Mouse (Mus musculus): ENCODE results near the gene Aph1a. TPM values are rescaled to one million over a fixed set of nuclear protein-coding genes. Genes with fewer than 3 reads are reported as not detected.

The Aph1a gene
- total RNA-seq, 2 experiments from 2014 or later = 156 to 163 TPM

Other genes starting within 250 kb of the Aph1a start
- 100 to 1,000 TPM; 151 to 152 TPM for gene Mcl1, start 235.2 kb upstream of the Aph1a start, total RNA-seq (2021)
- gene Adamtsl4, start 206.1 kb upstream of the Aph1a start, total RNA-seq (2021) = 1 to 10 TPM; 7.5 to 8.1 TPM
- gene Ecm1, start 154.4 kb upstream of the Aph1a start, total RNA-seq (2021) = 100 to 1,000 TPM; 205 to 241 TPM
- 10 to 100 TPM; 48.2 to 51.7 TPM for gene Tars2, start 133.8 kb upstream of the Aph1a start, total RNA-seq (2021)
- 10 to 100 TPM; 56.5 to 64.1 TPM for gene Rprd2, start 75.1 kb upstream of the Aph1a start, total RNA-seq (2021)
- 10 to 100 TPM; 31.9 to 34.7 TPM for gene Prpf3, start 38.1 kb upstream of the Aph1a start, total RNA-seq (2021)
- gene Mrps21, start 22.4 kb upstream of the Aph1a start, total RNA-seq (2021) = 100 to 1,000 TPM; 178 to 200 TPM
- gene Ciart, start 11.7 kb upstream of the Aph1a start, total RNA-seq (2021) = 1 to 10 TPM; 1.7 to 2.2 TPM
- gene BC028528, start 2.0 kb upstream of the Aph1a start, total RNA-seq (2021) = 10 to 100 TPM; 21.3 to 21.5 TPM
- 1 to 10 TPM; 2.3 to 2.5 TPM for gene Car14, start 10.7 kb downstream of the Aph1a start, total RNA-seq (2021)
- gene Anp32e, start 35.3 kb downstream of the Aph1a start, total RNA-seq (2021) = 100 to 1,000 TPM; 145 to 146 TPM
- gene Plekho1, start 102.0 kb downstream of the Aph1a start, total RNA-seq (2021) = 10 to 100 TPM; 38.5 to 41.6 TPM
- 10 to 100 TPM; 32.9 to 39.4 TPM for gene Vps45, start 164.5 kb downstream of the Aph1a start, total RNA-seq (2021)
- gene Otud7b, start 210.6 kb downstream of the Aph1a start, total RNA-seq (2021) = 10 to 100 TPM; 35.4 to 43.6 TPM